Mouse (Mus musculus) liver, embryonic 14.5 days (tissue): ENCODE measurements at regions not wholly inside any gene's neighbourhood (a gene's known extent, or its start where the extent isn't known, plus 50 kb on each side); places are given as distances from the start of the nearest gene placed in this dataset.

Experiments
- CTCF ChIP-seq: IDR thresholded peaks from 2 replicates; pipeline ENCODE4 v1.5.1; 2016; ENCODE audit warnings: antibody characterized with exemption, low read depth, control low read depth
- EP300 ChIP-seq: IDR thresholded peaks from 2 replicates; pipeline ENCODE4 v1.6.1; 2016; ENCODE audit warnings: antibody characterized with exemption, low read depth

GRCm38 (mm10) chr15:62885331-62885730 lies 959.6 kb downstream of the Gsdmc2 start:
- TF ChIP-seq EP300 (no peak), CTCF (no peak)
